Mouse (Mus musculus) layer of hippocampus, adult 2 months (tissue): Measurements from ENCODE around the gene Cpeb2. TPM values are rescaled to one million over a fixed set of nuclear protein-coding genes. Genes with fewer than 3 reads are reported as not detected.

Experiments
- DNase-seq, 2 experiments: peaks; one replicate each; pipeline ENCODE4 v3.0.0; 2022; ENCODE audit warnings: low spot score in 2 of 2
- H3K27ac ChIP-seq: fragments of 200-600 bp; 2 replicates; pipeline ENCODE4 v1.8.1; 2022
- H3K4me3 ChIP-seq: fragments of 200-600 bp; 2 replicates; pipeline ENCODE4 v1.8.1; 2022; ENCODE audit warnings: mild to moderate bottlenecking
- CTCF ChIP-seq: fragments of 200-600 bp; conservative IDR thresholded peaks from 2 replicates; pipeline ENCODE4 v1.8.1; 2022; ENCODE audit warnings: antibody characterized with exemption, mild to moderate bottlenecking, moderate library complexity
- long read RNA-seq, 2 experiments: library from polyadenylated mRNA; stranded (forward); transcript quantifications; one replicate each; pipeline ENCODE4 v2.0.0; 2021; ENCODE audit warnings: borderline mapping rate in 2 of 2
- total RNA-seq, 2 experiments: library from RNA; stranded (reverse); gene quantifications; 2 replicates each; pipeline ENCODE4 v1.2.3; 2021

The Cpeb2 gene
- total RNA-seq, result 10 to 100 TPM; 43.3 to 50.6 TPM
- long read RNA-seq, experiment 1, full-length matches to known transcripts, result 8 of 15 reads
- long read RNA-seq, experiment 1, partial matches to known transcripts, result 1 of 15 reads
- long read RNA-seq, experiment 1, other reads (novel, unspliced or antisense), result 6 of 15 reads
- long read RNA-seq, experiment 2, full-length matches to known transcripts, result 13 of 20 reads
- long read RNA-seq, experiment 2, partial matches to known transcripts, result 2 of 20 reads
- long read RNA-seq, experiment 2, other reads (novel, unspliced or antisense), result 5 of 20 reads

- peak; percentile 92 to 94 for DNase-seq
- peak within 1 kb of the TSS; percentile 94 for H3K4me3 ChIP-seq
- peak within 1 kb of the TSS; percentile 97 for H3K27ac ChIP-seq
- TF ChIP-seq CTCF, result peak; percentile 33
Observed at GRCm38 (mm10) chr5:43232480-43233315, at the start of gene Cpeb2. TSS of gene Cpeb2 (plus strand) at chr5:43233170.

GRCm38 (mm10) chr5:43183556-43183955, 49.4 kb upstream of the Cpeb2 start:
- no peak for DNase-seq
- no peak for TF ChIP-seq CTCF
- Histone ChIP-seq H3K27ac (no peak overlapping the region), H3K4me3 (no peak overlapping the region)

GRCm38 (mm10) chr5:43184834-43185233, 48.1 kb upstream of the Cpeb2 start:
- TF ChIP-seq CTCF, result no peak
- Histone ChIP-seq H3K27ac (no peak overlapping the region), H3K4me3 (no peak overlapping the region)
- DNase-seq, result no peak

- no peak for TF ChIP-seq CTCF
- DNase-seq, result no peak
- H3K4me3 ChIP-seq, result no peak overlapping the region
- no peak overlapping the region for H3K27ac ChIP-seq
Observed at GRCm38 (mm10) chr5:43185478-43185877, 47.5 kb upstream of the Cpeb2 start.

- H3K4me3 ChIP-seq, result no peak overlapping the region
- no peak overlapping the region for H3K27ac ChIP-seq
- TF ChIP-seq CTCF, result no peak
- no peak for DNase-seq
Observed at GRCm38 (mm10) chr5:43200686-43201085, 32.3 kb upstream of the Cpeb2 start.

GRCm38 (mm10) chr5:43206495-43207053, 26.4 kb upstream of the Cpeb2 start:
- no peak for TF ChIP-seq CTCF

GRCm38 (mm10) chr5:43217468-43217867, 15.5 kb upstream of the Cpeb2 start:
- DNase-seq, result no peak
- no peak overlapping the region for H3K4me3 ChIP-seq

More at GRCm38 (mm10) chr5:43206495-43207053, 26.4 kb upstream of the Cpeb2 start:
- Histone ChIP-seq H3K4me3 (no peak overlapping the region), H3K27ac (no peak overlapping the region)
- no peak for DNase-seq

GRCm38 (mm10) chr5:43217987-43218846, 14.8 kb upstream of the Cpeb2 start:
- Histone ChIP-seq H3K27ac (no peak overlapping the region), H3K4me3 (no peak overlapping the region)
- TF ChIP-seq CTCF, result no peak
- DNase-seq, result no peak

More at GRCm38 (mm10) chr5:43217468-43217867, 15.5 kb upstream of the Cpeb2 start:
- no peak overlapping the region for H3K27ac ChIP-seq
- no peak for TF ChIP-seq CTCF

- no peak for TF ChIP-seq CTCF
- no peak for DNase-seq
- no peak overlapping the region for H3K4me3 ChIP-seq
- H3K27ac ChIP-seq, result no peak overlapping the region
Observed at GRCm38 (mm10) chr5:43218847-43219132, 14.2 kb upstream of the Cpeb2 start.

GRCm38 (mm10) chr5:43223359-43223758, 9.6 kb upstream of the Cpeb2 start:
- no peak overlapping the region for H3K4me3 ChIP-seq
- no peak for TF ChIP-seq CTCF
- DNase-seq, result no peak
- no peak overlapping the region for H3K27ac ChIP-seq

GRCm38 (mm10) chr5:43224245-43224644, 8.7 kb upstream of the Cpeb2 start:
- no peak for TF ChIP-seq CTCF
- DNase-seq, result no peak
- Histone ChIP-seq H3K4me3 (no peak overlapping the region), H3K27ac (no peak overlapping the region)

- no peak overlapping the region for H3K27ac ChIP-seq
- no peak for TF ChIP-seq CTCF
- no peak overlapping the region for H3K4me3 ChIP-seq
- DNase-seq, result no peak
Observed at GRCm38 (mm10) chr5:43226160-43226559, 6.8 kb upstream of the Cpeb2 start.

- TF ChIP-seq CTCF, result no peak
- no peak for DNase-seq
- Histone ChIP-seq H3K4me3 (no peak overlapping the region), H3K27ac (no peak overlapping the region)
Observed at GRCm38 (mm10) chr5:43227607-43228006, 5.4 kb upstream of the Cpeb2 start.
